Mouse (Mus musculus): ENCODE results near the gene Slc25a42. TPM values are rescaled to one million over a fixed set of nuclear protein-coding genes. Genes with fewer than 3 reads are reported as not detected.
"Not testable (repeated sequence)": the region's sequence is repeated elsewhere in the genome, so short reads cannot be mapped to it uniquely, and the experiment has no call there.

Slc25a42 gene
- total RNA-seq, 2 experiments from 2014 or later: 0.29 to 1.4 TPM

DNA sequence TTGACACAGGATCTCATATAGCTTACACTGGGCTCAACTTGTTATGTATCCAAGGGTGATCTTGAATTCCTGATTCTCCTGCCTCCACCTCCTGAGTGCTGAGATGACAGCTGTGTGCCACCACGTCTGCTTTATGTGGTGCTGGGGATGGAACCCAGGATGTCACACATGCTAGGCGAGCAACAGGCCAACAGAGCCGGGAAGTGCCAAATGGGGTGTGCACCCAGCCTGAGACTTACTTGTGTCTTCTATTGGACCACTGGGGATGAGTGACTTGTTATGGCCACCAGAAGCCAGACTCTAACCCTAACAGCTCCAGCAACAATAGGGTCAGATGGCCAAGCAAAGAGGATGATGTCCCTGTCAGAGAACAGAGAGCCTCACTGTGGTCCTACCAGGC lies 4.1 kb upstream of the Slc25a42 start:
- ATAC-seq (ENCODE audit: poor library complexity, severe bottlenecking): not testable (repeated sequence)

DNA sequence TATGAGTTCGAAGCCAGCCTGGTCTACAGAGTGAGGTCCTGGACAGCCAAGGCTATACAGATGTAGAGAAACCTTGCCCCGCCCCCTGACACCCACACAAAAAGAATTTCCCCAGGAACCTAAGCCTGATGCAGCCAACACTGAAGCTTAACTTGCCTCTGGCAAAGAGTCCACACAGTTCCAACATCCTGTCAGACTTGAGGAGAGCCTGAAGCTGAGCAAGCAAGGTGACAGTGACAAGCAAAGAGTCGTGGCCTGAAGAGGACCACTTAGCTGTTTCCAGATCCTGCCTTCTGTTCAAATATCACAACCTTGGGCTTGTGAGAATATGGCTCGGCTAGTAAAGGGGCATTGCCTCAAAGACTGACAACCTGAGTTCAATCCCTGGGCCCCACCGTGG lies 3.0 kb upstream of the Slc25a42 start:
- no peak for ATAC-seq (ENCODE audit: poor library complexity, severe bottlenecking)

DNA sequence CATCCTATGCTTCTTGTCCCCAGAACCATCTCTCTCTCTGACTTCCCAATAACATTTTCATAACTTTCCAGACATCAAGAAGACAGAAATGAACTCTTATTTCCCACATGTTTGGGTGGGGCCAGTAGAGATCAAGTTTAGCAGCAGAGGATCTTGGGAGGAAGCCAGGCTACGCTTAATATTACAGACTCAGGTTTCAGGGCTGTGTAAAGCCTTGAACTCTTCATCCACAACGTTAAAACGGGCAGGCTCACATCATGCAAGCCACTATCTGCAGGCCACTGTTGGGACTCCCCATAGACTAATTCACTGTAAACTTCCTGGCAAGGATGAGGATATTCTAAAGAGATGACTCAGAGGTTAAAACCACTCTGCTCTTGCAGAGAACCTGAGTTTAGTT lies 2.3 kb upstream of the Slc25a42 start:
- ATAC-seq (ENCODE audit: poor library complexity, severe bottlenecking): no peak

DNA sequence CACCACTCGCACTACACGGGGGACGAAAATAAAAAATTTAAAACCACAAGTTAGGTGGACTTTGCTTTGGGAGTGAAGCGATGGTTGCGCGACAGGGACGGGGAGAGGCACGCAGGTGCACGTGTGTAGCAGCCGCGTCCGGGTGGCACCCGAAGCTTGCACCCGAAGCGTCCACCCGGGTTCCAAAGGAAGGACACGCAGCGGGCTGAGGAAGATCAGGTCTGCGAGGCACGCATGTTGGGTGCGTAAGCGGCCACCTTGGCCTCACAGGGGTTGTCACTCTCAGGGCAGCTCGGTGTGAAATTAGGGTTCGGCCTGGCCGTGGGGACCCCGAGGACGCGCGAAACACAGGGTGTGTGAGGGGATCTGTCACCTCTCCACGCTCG lies 386 bp downstream of the Slc25a42 start:
- ATAC-seq (ENCODE audit: poor library complexity, severe bottlenecking): no peak

DNA sequence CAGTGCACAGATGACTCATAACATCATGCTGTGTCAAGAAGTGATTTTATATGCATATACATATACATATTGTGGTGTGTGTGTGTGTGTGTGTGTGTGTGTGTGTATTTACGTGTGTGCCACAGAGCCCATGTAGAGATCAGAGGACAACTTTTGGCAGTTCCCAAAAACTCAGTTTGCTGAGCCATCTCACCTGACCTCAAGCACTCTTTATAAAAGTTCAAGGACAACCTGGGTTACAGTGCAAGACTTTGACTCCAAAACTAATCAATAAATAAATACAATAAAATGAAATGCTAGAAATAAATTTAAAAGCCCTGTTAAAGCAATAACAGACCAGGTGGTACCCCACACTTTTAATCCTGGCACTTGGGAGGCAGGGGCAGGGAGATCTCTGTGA lies 830 bp downstream of the Slc25a42 start:
- ATAC-seq (ENCODE audit: poor library complexity, severe bottlenecking): no peak

DNA sequence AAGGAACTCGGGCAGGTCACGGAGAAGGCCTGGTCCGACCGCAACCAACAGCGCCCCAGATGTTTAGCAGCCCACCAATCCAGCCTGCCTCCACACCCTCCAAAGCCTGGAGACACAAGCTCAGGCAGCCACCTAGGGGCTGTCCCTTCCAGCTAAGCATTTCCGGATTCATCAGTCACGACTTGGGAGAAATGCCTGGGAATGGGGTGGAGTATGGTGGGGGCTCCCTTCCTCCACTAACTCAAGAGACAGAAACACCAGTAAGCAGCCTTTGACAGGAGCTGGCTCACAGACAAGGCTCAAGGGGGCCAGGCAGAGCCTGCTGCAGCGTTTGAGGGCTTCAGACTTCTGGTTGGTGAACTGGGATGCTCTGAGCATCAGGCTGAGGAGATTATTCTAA lies 1.6 kb downstream of the Slc25a42 start:
- no peak for ATAC-seq (ENCODE audit: poor library complexity, severe bottlenecking)

DNA sequence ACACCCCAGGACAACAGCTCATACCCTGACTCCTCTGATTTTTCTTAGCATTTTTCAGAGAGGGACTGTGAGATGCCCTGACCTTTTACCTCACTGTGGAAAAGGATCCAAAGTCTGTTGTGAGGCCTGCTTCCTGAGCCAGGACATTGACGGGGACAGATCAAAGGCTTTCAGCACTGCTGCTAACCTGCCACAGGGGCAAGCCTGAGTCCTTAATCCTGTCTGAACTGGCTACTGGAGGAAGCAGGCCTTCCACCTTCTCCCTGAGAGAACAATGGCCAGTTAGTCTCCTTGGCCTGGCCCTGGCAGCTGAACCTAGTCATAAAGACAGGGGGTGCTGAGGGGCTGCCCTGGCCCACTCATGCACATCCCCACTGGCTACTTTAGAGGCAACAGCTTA lies 4.0 kb downstream of the Slc25a42 start:
- ATAC-seq (ENCODE audit: poor library complexity, severe bottlenecking): no peak

DNA sequence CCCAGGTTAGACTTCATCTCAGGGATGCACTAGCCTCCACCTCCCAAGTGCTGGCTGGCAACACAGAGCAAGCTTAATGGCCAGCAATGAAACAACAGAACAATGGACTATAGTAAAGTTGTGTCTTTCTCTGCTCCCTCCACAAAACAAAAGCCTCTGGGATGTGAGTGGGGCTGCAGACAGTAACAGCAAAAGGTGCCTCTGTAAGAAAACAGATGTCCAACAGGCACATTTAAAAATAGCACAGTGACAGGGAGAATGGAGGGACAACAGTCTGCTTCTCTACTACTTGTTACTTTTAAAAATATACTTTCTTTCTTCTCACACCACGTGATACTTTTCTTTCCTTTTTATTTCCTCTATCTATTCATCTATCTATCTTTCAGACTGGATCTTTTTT lies 7.3 kb downstream of the Slc25a42 start:
- no peak for ATAC-seq (ENCODE audit: poor library complexity, severe bottlenecking)

DNA sequence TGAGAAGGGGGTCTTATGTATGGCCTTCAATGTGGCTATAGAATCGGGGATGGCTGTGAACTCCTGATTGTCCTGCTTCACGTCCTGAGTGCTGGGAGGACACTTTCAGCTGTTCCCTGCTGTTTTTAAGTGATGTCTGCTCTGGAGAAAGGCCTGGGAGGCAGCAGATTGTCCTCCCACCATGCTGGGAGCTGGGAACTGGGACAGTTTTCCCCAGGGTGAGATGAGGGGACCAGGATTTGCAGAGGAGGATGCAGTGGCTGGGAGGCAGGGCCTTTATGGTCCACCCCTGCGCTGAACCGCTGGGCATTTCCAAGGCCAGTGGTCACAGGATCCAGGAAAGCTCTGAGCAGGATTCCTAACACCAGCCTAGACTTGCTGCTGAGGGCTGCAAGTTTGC lies 9.0 kb downstream of the Slc25a42 start:
- no peak for ATAC-seq (ENCODE audit: poor library complexity, severe bottlenecking)

DNA sequence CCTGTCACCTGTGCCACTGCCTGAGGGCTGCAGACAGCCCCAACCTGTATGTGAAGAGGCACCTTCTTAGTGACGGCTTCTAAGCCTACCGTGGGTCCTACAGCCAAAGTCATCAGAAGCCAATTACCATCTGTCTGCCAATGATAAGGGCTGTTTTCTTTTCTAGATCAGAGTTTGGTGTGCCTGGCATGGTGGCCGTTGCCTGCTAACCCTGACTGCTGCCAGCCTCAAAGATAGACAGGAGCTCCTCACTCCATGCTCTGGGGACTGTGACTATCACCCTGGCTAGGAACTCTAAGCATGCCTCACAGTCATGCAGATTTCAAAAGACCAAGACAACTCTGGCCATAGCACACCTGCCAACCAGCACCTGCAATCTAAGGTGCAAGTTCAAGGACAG lies 10.7 kb downstream of the Slc25a42 start:
- ATAC-seq (ENCODE audit: poor library complexity, severe bottlenecking): no peak

DNA sequence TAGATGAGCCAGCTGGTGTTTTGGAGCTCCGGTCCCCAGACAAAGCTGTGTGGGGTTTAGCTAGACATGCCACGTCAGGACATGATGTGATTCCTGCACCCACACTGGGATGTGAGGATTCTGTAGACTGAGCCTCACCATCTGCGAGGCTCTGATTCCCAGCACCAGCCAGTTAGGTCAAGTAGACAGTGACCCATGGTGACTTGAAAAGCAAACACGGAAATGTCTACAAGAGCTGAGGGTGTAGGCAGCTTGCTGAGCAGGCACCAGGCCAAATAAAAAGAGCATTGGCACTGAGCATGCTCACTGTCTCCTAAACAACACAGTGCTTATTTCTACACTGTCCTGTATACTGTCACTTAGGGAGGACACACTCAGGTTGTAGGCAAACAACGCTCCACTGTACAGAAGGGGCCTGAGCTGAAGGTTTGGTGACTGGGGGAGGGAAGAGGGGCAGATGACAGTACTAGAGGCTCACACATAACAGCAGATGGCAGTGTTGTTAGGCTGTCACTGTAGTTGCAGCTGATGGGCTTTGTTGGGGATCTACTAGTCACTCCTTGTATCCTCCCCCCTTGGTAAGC lies 11.9 kb downstream of the Slc25a42 start:
- 0 out of 2 replicates have a peak, but pooled peaks have one; percentile 18 for ATAC-seq (ENCODE audit: poor library complexity, severe bottlenecking)

DNA sequence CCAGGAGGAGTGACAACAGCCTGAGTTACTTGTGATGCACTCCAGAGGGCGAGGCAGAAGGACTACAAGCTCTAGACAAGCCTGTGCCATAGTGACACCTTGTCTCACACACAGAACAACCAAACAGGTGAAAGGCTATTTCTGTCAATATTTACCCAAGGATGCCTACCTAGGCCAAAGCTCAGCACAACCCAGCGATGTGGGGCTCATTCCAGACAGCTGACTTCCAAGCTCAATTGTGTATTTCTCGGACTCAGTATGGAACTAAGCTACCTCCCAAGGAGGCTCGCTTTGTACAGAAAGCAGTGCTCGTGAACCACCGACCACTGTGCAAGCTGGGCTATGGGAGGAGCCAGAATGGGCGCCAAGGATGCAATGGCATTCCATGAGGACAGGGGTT lies 14.5 kb downstream of the Slc25a42 start:
- ATAC-seq (ENCODE audit: poor library complexity, severe bottlenecking): no peak

DNA sequence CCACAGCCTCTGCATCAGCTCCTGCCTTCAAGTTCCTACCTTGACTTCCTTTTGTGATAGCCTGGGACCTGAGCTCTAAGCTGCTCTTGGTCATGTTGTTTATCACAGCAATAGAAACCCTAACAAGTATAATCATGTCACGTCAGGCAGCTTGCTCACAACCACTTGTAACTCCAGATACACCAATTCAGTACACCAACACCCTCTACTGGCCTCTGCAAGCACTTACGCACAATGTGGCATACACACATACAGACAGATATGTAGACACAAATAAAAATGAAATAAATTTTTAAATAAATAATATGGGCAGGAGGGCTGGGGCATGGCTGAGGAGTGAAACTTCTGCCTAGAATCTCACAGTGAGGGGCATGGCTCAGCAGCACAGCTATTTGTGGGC lies 16.3 kb downstream of the Slc25a42 start:
- ATAC-seq (ENCODE audit: poor library complexity, severe bottlenecking): no peak

DNA sequence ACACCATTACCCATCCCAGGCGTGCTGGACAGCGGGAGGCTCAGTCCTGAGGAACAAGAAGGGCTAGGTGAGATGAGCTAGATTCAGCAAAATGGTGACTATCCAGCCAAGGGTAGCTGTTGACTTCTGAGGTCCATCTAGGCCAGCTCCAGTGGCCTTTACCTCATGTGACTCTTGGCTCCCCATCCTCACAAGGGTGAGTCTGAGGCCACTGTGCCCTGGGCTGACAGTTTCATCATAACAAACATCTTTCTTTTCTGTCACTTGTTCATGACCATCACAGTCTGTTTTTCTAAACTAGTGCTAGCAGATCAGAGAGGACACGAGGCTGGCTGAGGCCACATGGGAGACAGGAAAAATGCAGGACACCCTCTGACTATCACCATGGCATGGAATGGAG lies 17.9 kb downstream of the Slc25a42 start:
- no peak for ATAC-seq (ENCODE audit: poor library complexity, severe bottlenecking)

DNA sequence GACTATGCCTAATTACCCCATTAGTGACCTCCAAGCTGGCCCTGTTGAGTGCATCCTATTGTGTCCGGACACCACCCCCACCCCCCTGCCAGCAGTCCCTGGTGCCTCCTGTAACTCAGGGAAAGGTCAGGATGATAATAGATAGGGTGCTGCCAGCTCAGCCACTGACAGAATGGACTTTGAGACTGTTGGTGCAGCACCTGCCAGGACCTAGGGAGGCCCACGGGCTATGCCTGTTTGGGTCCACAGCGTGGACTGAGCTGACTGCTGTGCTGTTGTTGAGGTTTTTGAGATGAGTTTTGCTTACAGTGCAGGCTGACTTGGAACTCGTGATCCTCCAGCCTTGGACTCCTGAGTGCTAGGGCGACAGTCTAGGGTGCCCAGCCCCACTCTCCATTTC lies 18.9 kb downstream of the Slc25a42 start:
- ATAC-seq (ENCODE audit: poor library complexity, severe bottlenecking): no peak

DNA sequence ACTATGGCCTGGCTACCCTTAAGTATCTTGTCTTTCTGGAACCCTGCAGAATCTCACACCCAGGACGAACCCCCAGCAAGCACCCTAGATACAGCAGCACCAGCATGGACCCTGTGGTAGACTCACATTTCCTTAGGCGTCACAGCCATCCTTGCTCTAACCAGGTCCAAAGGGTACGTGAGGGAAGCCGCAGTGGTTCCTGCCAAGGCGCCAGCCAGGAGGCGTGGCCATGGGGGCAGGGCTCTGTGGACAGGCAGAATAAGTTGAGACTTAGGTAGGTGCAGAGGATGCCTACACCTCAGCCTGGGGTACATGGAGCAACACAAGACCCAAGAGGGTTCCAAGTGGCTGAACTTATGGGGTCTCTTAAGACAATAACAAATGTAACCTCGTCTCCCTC lies 23.4 kb downstream of the Slc25a42 start:
- ATAC-seq (ENCODE audit: poor library complexity, severe bottlenecking): no peak

DNA sequence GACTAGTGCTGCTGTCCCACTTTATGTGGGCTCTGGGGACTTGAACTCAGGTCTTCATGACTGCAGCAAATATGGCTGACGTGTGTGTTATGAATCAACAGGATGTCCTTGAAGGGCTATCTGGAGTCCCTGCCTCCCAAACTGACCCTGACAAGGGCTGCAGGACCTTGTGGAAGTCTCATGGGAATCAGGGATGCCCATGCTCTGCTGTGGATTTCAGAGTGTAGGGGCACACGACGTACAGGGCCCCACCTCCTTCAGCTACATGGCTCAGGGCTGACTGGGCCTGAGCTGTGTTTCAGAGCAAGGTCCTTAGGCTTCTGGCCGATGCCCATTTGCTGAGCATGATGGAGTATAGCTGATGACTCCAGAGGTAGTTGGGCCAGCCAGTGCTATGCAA lies 28.9 kb downstream of the Slc25a42 start:
- no peak for ATAC-seq (ENCODE audit: poor library complexity, severe bottlenecking)

DNA sequence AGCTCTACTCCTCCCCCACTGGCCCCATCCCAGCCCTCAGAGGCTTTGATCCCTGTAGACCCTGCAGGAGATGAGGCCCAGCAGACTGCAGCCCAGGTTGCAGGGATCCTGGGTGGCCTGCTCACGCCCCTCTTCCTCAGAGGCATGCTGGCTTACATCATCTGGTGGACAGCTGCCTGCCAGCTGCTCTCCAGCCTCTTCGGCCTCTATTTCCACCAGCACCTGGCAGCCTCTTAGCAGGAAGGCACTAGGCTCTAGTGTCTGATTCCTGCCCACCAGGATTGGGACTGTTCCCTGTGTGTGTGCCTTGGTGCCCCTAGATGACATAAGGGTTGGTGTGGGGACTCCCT lies 30.2 kb downstream of the Slc25a42 start:
- ATAC-seq (ENCODE audit: poor library complexity, severe bottlenecking): no peak

DNA sequence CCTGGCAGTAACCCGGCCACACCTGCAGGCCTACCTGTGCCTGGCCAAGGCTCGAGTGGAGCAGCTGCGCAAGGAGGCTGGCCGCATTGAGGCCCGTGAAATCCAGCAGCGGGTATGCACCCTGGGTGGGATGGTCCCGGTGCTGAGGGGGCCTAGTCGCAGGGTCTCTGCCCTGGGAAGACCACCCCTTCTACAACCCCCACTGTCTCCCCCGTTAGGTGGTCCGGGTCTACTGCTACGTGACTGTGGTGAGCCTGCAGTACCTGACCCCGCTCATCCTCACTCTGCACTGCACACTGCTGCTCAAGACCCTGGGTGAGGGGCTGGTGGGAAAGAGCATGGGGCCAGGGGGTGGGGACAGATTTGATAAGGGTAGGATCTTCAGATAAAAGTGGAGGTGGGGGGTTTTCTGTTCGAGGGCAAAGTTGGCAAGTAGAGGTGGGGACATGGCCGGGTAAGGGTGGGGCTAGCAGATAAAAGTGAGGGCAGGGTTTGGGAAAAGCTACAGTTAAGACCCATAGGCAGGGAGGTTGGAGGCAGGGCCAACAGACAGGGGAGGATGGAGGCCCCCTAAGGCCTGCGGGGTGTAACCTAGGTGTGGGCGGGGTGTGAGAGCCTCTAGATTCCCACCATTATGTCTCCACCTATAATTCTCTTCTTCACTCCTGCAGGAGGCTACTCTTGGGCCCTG lies 30.7 kb downstream of the Slc25a42 start:
- ATAC-seq (ENCODE audit: poor library complexity, severe bottlenecking): no peak

DNA sequence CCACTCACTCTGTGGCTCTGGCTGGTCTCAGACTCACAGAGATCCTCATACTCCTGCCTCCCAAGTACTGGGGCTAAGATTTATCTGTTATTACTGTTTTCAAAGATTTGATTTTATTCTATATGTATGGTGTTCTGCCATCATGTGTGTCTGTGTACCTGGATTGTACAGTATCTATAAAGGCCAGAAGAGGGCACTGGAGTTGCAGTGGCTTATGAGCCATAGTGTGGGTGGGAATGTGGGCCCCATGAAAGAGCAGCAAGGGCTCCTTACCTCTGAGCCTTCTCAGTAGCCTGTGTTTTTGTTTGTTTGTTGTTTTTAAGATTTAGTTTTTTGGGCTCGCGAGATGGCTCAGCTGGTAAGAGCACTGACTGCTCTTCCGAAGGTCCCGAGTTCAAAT lies 33.0 kb downstream of the Slc25a42 start:
- no peak for ATAC-seq (ENCODE audit: poor library complexity, severe bottlenecking)

DNA sequence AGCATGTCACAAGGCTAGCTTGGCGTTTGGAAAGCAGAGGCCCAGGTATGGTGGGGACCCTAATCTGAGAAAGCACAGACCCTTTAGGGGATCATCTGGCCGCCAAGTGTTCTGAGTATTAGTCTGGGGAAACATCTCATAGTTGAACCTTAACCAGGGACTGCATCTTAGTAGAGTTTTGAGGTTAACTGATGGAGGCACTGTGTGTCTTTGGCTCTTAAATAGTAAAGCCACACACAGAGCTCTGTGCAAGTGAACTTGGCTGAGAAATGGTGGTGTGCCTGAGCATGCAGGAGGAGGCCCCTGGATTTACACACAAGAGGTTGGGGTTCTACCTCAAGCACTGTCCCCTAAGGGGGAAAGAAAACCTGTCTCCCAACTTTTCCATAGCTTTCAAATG lies 33.9 kb downstream of the Slc25a42 start:
- ATAC-seq (ENCODE audit: poor library complexity, severe bottlenecking): no peak

DNA sequence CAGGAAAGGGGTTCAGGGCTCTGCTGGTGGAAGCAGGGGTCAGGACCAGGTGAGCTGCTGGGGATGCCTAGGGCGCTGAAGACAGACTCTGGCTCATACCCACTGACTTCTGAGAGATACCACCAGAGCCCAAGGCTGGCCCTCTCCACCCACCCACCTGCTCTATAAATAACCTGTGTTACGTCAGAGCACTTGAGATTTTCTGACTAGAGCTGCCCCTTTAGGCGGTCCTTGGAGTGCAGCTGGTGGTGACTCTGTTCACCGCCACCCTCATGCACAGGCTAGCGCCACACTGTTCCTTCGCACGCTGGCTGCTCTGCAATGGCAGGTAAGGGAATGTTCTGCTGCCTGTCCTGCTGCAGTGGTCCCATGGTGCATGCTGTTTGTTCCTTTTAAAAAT lies 38.0 kb downstream of the Slc25a42 start:
- ATAC-seq (ENCODE audit: poor library complexity, severe bottlenecking): no peak

DNA sequence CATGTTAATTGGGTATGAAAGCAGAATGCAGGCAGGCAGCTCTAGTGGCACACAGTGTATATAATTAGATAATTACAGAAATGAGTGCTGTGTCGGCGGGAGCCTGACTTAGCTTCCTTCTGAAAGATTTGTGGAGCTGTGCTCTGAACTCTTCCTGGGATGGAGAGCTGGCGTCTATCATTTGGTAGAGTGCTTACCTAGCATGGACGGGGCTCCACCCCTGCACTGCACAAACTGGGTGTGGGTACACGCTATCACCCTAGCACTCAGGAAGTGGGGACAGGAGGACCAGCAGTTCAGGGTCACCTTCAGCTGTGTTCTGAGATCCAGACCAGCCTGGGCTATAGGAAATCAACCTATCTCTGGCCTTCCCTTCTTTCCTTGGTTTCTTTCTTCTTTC lies 38.8 kb downstream of the Slc25a42 start:
- no peak for ATAC-seq (ENCODE audit: poor library complexity, severe bottlenecking)

Measured in megakaryocyte, adult 5-6 weeks (primary cell).